Mouse (Mus musculus) cerebral cortex, adult 2 months (tissue): ENCODE results near the gene Btbd16.

Source experiments
- WGBS: fragments of 180-500 bp; shearing (Covaris S2); methylation state at CpG from one replicate; pipeline ENCODE4 v1.1.7; 2018; 5-methylcytosine and 5-hydroxymethylcytosine counted together

Gene Btbd16

DNA sequence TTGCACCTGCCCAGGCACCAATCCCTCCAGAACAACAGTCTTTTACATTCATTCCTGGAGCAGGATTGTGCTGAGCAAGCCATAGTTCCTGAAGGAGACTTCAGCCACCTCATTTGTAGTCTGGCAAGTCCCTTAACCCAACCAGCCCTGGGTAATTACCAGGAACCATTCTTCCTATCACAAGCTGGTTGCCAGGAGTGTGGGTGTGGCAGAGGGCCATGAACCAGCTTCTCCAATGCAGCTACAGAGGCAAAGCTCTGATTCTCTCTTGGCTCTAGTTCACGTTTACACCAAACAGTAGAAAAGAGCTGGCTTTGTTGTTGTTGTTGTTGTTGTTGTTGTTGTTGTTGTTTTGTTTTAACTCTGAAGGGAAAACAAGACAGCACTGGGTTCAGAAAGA is 88.6 kb downstream of the Btbd16 start:
- 53% methylated on average over 1 of the region's 1 CpGs for WGBS

DNA sequence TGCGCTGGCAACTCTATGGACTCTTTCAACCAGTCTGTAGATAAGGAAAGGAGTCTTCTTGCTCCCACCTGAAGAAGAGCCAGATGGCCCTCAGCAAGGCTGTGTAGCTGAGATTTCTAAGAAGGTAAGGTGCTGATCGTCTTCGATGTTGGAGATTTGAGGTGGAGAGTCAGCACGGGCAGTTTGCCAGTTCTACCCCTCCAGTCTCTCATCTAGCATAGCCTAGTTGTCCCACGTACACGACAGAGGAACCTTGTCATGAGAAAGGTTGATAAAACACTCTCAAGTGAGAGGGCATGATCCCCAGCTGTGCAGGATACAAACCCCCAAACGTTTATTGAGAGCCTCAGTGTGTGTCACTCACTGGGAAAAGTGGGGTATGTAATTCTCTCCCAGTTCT is 90.8 kb downstream of the Btbd16 start:
- 76% methylated on average over 7 of the region's 7 CpGs for WGBS

DNA sequence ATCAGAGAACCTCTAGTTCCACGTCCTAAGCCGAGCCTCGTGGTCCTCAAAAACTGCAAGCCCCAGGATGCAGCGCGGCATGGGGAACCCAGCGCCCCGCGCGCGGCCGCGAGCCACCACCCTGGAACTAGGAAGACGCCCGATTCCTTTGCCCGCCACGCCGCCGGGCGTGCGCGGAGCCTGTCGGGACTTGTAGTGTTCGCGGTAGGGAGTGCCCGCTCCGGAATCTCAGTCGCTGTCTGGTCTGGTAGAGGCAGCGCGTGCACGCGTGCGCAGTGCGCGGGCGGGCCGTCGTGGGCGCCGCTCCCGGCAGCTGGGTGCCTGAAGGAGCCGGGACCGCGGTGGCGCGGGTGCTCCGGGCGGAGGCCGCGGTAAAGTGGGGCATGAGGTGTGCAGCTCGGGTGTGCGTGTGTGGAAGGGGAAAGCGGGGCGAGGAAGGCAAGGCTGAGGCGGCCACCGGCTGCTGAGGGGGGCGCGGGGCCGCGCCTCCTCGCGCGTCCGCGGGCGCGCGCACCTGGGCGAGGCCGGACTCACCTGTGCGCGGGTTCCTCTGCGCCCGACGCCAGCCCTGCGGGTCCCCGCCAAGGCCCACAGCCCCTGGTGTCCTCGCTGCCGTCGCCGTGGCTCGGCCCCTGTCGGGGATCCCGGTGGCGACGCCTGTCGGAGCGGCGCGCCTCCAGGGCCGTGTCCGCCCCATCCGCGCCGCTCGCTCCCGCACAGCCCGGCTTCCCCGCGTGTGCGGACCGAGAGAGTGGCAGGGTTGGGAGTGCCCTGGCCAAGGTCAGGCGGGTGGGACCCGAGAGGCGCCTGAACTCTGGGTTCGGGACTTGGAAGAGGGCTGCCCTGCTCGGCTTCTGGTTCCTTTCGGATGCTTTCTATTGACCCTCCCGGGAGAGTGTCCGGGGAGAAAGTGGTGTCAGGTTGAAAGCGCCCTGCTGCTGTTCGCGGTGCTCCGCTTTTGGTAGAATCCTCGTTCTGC is 92.0 kb downstream of the Btbd16 start, which contains the start of gene Plekha1:
TSS of gene Plekha1 (plus strand) at position 144 of the 979 bp plus-strand sequence.
- WGBS: under 1% methylated on average over 113 of the region's 114 CpGs

DNA sequence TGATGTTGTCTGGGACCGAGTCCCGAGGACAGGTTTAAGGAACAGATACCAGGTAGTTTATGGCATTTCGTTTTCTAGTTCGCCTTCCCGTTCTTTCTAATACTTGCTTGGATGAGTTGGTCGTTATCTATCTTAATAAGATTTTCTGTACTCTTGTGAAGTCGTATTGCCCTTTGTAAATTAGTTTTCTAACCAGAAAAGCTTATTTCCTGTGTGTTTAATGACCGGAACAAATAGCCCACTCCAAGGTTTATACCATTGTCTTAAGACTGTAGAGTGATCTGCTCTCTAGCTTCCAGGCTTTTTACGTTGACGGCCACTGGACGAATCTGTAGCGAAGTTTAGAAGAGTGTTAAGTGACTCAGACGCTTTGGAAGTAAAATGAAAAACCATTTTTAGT is 92.8 kb downstream of the Btbd16 start:
- WGBS: 4% methylated on average over 13 of the region's 13 CpGs

DNA sequence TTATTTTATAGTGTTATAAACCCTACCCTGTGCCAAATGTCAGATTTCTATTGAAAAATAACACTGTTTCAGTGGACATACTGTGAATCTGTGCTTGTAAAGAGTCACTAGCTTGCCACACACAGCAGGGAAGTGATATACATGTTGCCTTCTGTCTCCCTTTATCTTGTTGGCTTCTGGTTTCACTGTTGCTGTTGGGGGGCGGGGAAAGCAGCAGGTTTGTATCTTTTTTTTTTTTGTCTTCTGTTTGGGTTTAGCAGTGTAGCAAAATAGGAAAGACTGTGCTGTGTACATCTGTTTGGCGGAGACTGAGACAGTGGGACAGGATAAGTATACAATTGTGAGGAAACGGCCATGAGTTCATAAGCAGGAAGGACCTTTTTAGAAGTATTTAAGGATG is 93.4 kb downstream of the Btbd16 start:
- WGBS: 36% methylated on average over 3 of the region's 3 CpGs
